Mouse (Mus musculus): ENCODE data around the gene Icam2. TPM values are rescaled to one million over a fixed set of nuclear protein-coding genes. Genes with fewer than 3 reads are reported as not detected.
A peak's percentile ranks its signal among the peaks of the same experiment; 100 is the strongest.

Icam2 gene
- total RNA-seq, 2 experiments from 2014 or later: 15.1 to 23.9 TPM

- peak; percentile 74 for ATAC-seq (replicated peaks; ENCODE audit: low FRiP score, poor library complexity, severe bottlenecking)
Observed at GRCm38 (mm10) chr11:106392597-106393330, 4.9 kb upstream of the Icam2 start.

- peak; percentile 80 for ATAC-seq (replicated peaks; ENCODE audit: low FRiP score, poor library complexity, severe bottlenecking)
Observed at GRCm38 (mm10) chr11:106391546-106392188, 3.8 kb upstream of the Icam2 start.

- ATAC-seq (replicated peaks; ENCODE audit: low FRiP score, poor library complexity, severe bottlenecking): no peak
Observed at GRCm38 (mm10) chr11:106390757-106391156, 2.9 kb upstream of the Icam2 start.

- no peak for ATAC-seq (replicated peaks; ENCODE audit: low FRiP score, poor library complexity, severe bottlenecking)
Observed at GRCm38 (mm10) chr11:106389611-106390010, 1.7 kb upstream of the Icam2 start.

- ATAC-seq (replicated peaks; ENCODE audit: low FRiP score, poor library complexity, severe bottlenecking): no peak
Observed at GRCm38 (mm10) chr11:106387020-106387419, 855 bp downstream of the Icam2 start.

GRCm38 (mm10) chr11:106386409-106386808 is 1.5 kb downstream of the Icam2 start:
- ATAC-seq (replicated peaks; ENCODE audit: low FRiP score, poor library complexity, severe bottlenecking): no peak

GRCm38 (mm10) chr11:106383051-106383790 is 4.7 kb downstream of the Icam2 start:
- ATAC-seq (replicated peaks; ENCODE audit: low FRiP score, poor library complexity, severe bottlenecking): no peak

- ATAC-seq (replicated peaks; ENCODE audit: low FRiP score, poor library complexity, severe bottlenecking): no peak
Observed at GRCm38 (mm10) chr11:106382424-106382823, 5.5 kb downstream of the Icam2 start.

- no peak for ATAC-seq (replicated peaks; ENCODE audit: low FRiP score, poor library complexity, severe bottlenecking)
Observed at GRCm38 (mm10) chr11:106381883-106382282, 6.0 kb downstream of the Icam2 start.

- no peak for ATAC-seq (replicated peaks; ENCODE audit: low FRiP score, poor library complexity, severe bottlenecking)
Observed at GRCm38 (mm10) chr11:106381011-106381410, 6.9 kb downstream of the Icam2 start.

- ATAC-seq (replicated peaks; ENCODE audit: low FRiP score, poor library complexity, severe bottlenecking): no peak
Observed at GRCm38 (mm10) chr11:106374979-106375378, 12.9 kb downstream of the Icam2 start.

GRCm38 (mm10) chr11:106374559-106374958 is 13.3 kb downstream of the Icam2 start:
- ATAC-seq (replicated peaks; ENCODE audit: low FRiP score, poor library complexity, severe bottlenecking): no peak

GRCm38 (mm10) chr11:106373998-106374397 is 13.9 kb downstream of the Icam2 start:
- ATAC-seq (replicated peaks; ENCODE audit: low FRiP score, poor library complexity, severe bottlenecking): no peak

GRCm38 (mm10) chr11:106366316-106366715 is 21.6 kb downstream of the Icam2 start:
- ATAC-seq (replicated peaks; ENCODE audit: low FRiP score, poor library complexity, severe bottlenecking): peak; percentile 63; the same call in 1 of the 2 replicates

GRCm38 (mm10) chr11:106365366-106365765 is 22.5 kb downstream of the Icam2 start, which contains the start of gene Prr29:
Gene Prr29, plus strand, starts transcription at chr11:106365472.
- 0 out of 2 replicates have a peak, but pooled peaks have one; percentile 39 for ATAC-seq (replicated peaks; ENCODE audit: low FRiP score, poor library complexity, severe bottlenecking)

GRCm38 (mm10) chr11:106364712-106365111 is 23.2 kb downstream of the Icam2 start:
- no peak for ATAC-seq (replicated peaks; ENCODE audit: low FRiP score, poor library complexity, severe bottlenecking)

GRCm38 (mm10) chr11:106359350-106359749 is 28.5 kb downstream of the Icam2 start:
- ATAC-seq (replicated peaks; ENCODE audit: low FRiP score, poor library complexity, severe bottlenecking): no peak

GRCm38 (mm10) chr11:106355382-106356128 is 32.3 kb downstream of the Icam2 start:
- no peak for ATAC-seq (replicated peaks; ENCODE audit: low FRiP score, poor library complexity, severe bottlenecking)

GRCm38 (mm10) chr11:106354181-106354580 is 33.7 kb downstream of the Icam2 start:
- ATAC-seq (replicated peaks; ENCODE audit: low FRiP score, poor library complexity, severe bottlenecking): no peak

- no peak for ATAC-seq (replicated peaks; ENCODE audit: low FRiP score, poor library complexity, severe bottlenecking)
Observed at GRCm38 (mm10) chr11:106353188-106353587, 34.7 kb downstream of the Icam2 start, which contains the start of gene Scn4a. Gene Scn4a, minus strand, starts transcription at chr11:106353288.
